Mouse (Mus musculus) thymus, postnatal 0 days (tissue): Measurements from ENCODE around the gene Gm10488. TPM values are rescaled to one million over a fixed set of nuclear protein-coding genes. Genes with fewer than 3 reads are reported as not detected.
"Not testable (repeated sequence)": the region's sequence is repeated elsewhere in the genome, so short reads cannot be mapped to it uniquely, and the experiment has no call there.

Experiments
- DNase-seq: peaks from one replicate; pipeline ENCODE4 v3.0.0-alpha.2; 2015; ENCODE audit warnings: low spot score
- microRNA-seq: library from miRNA; unstranded; fragments of <30 nt; microRNA quantifications from one replicate; pipeline ENCODE4, GENCODE M21; 2016; ENCODE audit warnings: borderline number of aligned reads
- polyA plus RNA-seq: library from polyadenylated mRNA; unstranded; fragments of >200 nt; fragmentation: Nextera tagmentation; extraction: Ambion mirVana; gene quantifications from 2 replicates; pipeline ENCODE4 v1.2.1, GENCODE M21; 2015

Gene Gm10488
- not detected in 2 replicates for polyA plus RNA-seq

DNA sequence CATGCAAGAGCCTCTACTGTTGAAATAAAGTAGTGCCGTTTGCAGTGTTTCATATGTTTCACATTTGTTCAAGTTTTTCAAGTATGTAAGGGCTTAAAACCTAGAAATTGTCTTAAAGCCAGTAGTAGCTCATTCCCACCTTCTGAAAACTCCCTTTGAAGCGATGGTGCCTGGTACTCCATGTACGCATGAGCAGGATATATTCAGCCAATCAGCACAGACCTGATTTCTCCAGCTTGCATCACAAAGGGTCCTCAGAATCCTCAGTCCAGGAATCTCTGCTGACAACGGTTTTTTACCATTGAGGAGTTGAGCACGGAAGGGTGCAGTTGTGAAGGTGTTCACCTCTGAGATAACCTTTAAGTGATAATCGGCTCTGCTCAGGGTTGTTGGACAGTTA, at the start of gene Gm10488:
Gene Gm10488, plus strand, starts transcription at position 301 of the 400 bp plus-strand sequence.
- not testable (repeated sequence) for DNase-seq

Small RNA genes lying within 50 kb of the gene (microRNA-seq; reads per million reads assigned to microRNA genes)
- not detected for gene Gm44298
